Mouse (Mus musculus) forebrain, embryonic 11.5 days (tissue): ENCODE data around the gene Eif3i. TPM values are rescaled to one million over a fixed set of nuclear protein-coding genes. Genes with fewer than 3 reads are reported as not detected.

Experiments
- ATAC-seq: fragments of 200-750 bp; cut with Nextera tagmentation; replicated peaks from 2 replicates; pipeline ENCODE4 v1.8.0; 2017; ENCODE audit warnings: moderate TSS enrichment; ENCODE audit not compliant: low FRiP score
- DNase-seq: peaks from one replicate; pipeline ENCODE4 v3.0.0-alpha.2; 2017; ENCODE audit warnings: low spot score
- H3K27ac ChIP-seq: fragments of 300-500 bp; sonication (generic); 2 replicates; pipeline ENCODE4 v1.5.1; 2014; ENCODE audit warnings: low read depth, low read length
- H3K27me3 ChIP-seq: fragments of 300-500 bp; sonication (generic); 2 replicates; pipeline ENCODE4 v1.6.1; 2014; ENCODE audit warnings: mild to moderate bottlenecking, low read length, mixed read lengths; ENCODE audit not compliant: control insufficient read depth, insufficient read depth
- H3K36me3 ChIP-seq: fragments of 300-500 bp; sonication (generic); 2 replicates; pipeline ENCODE4 v1.6.1; 2014; ENCODE audit warnings: mild to moderate bottlenecking, low read length, moderate library complexity, mixed read lengths; ENCODE audit not compliant: control insufficient read depth, insufficient read depth
- H3K4me1 ChIP-seq: fragments of 300-500 bp; sonication (generic); replicated peaks from 2 replicates; pipeline ENCODE4 v1.6.1; 2014; ENCODE audit warnings: low read length, mixed read lengths; ENCODE audit not compliant: control insufficient read depth, insufficient read depth
- H3K4me2 ChIP-seq: fragments of 300-500 bp; sonication (generic); 2 replicates; pipeline ENCODE4 v1.6.1; 2014; ENCODE audit warnings: low read depth, mild to moderate bottlenecking, low read length, moderate library complexity, mixed read lengths; ENCODE audit not compliant: severe bottlenecking
- H3K4me3 ChIP-seq: fragments of 300-500 bp; sonication (generic); 2 replicates; pipeline ENCODE4 v1.5.1; 2014; ENCODE audit warnings: low read depth, low read length
- H3K9ac ChIP-seq: fragments of 300-500 bp; sonication (generic); 2 replicates; pipeline ENCODE4 v1.6.1; 2014; ENCODE audit warnings: low read length
- H3K9me3 ChIP-seq: fragments of 300-500 bp; sonication (generic); 2 replicates; pipeline ENCODE4 v1.6.1; 2016; ENCODE audit warnings: low read length, mixed read lengths; ENCODE audit not compliant: control insufficient read depth
- WGBS: fragments of 180-500 bp; shearing (Covaris S2); extraction: QIAGEN DNeasy Blood & Tissue Kit; methylation state at CpG from one replicate; pipeline ENCODE4 v1.1.7; 2014; 5-methylcytosine and 5-hydroxymethylcytosine counted together
- polyA plus RNA-seq: library from polyadenylated mRNA; unstranded; fragments of >200 nt; fragmentation: Nextera tagmentation; extraction: Ambion mirVana; gene quantifications from 2 replicates; pipeline ENCODE4 v1.2.1, GENCODE M21; 2014

Eif3i gene
- polyA plus RNA-seq, 1 experiment from 2014 or later: 251 TPM

DNA sequence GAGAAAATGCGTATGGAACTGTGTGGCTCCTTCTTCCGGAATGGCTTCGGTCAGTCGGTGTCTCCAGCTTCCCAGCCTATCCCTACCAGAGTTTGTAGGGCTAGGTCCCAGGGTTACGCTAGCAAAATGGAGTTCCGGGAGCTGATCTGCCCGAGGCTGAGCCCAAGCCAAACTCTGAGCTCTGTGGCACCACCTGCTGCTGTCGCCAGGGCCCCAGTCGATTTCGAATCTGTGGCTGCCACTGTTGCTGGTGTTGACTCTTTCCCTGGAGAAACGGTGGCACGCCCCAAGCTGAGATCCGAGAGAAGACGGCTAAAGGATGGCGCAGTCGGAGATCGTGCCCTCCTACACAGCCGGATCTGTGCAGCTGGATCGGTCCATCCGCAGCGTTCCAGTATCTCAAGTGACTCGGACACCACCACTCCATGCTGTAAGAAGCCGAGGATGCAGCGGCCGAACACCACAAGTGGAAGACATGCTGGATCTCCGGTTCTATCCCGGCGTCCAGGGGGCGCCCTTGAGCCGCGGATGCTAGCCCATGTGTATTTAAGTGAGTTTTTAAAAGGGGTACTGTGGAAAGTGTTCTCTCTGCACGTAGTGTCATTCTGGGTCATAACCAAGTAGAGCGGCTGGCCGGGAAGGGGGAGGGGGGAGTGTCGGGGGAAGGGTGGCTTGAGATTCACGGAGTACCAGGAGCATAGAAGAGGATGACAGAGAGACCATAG is 15.4 kb downstream of the Eif3i start:
- Histone ChIP-seq H3K36me3 (no peaks in the 10 kb centered on the region), H3K4me2 (peak overlapping the region; percentile 69), H3K27me3 (no peaks in the 10 kb centered on the region), H3K27ac (no peak overlapping the region), H3K9me3 (no peaks in the 10 kb centered on the region), H3K9ac (peak overlapping the region; percentile 61), H3K4me1 (no peaks in the 10 kb centered on the region; the same call in 1 of the 2 replicates), H3K4me3 (peak overlapping the region; percentile 41)
- 3% methylated on average over 36 of the region's 36 CpGs for WGBS
- DNase-seq (peak; percentile 93), ATAC-seq (peak; percentile 60)

DNA sequence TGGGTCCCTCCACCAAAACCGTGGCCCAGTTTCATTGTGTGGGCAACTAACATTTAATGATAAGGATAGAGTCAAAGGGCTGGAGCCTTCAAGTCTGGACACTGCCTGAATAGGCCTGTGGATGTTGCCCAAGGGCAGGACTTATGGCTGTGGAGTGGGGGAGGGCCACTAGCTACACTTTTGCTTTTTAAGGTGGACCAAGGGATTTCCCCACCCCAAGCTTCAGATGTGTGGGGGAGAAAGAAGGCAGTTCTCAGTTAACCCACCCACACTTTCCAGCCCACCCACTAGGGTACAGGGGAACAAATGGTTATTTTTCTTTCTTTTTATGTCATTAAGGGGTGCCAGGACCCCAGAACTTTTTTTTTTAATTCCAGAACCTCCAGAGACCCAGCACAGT is 16.1 kb downstream of the Eif3i start:
- Histone ChIP-seq H3K27me3 (no peaks in the 10 kb centered on the region), H3K27ac (no peak overlapping the region), H3K4me2 (peak overlapping the region; percentile 69; the same call in 1 of the 2 replicates), H3K9me3 (no peaks in the 10 kb centered on the region), H3K4me1 (no peaks in the 10 kb centered on the region; the same call in 1 of the 2 replicates), H3K4me3 (peak overlapping the region; percentile 41; the same call in 1 of the 2 replicates), H3K9ac (peak overlapping the region; percentile 61; the same call in 1 of the 2 replicates), H3K36me3 (no peaks in the 10 kb centered on the region)
- WGBS: 70% methylated on average over 1 of the region's 1 CpGs
- ATAC-seq (no peak), DNase-seq (no peak)

DNA sequence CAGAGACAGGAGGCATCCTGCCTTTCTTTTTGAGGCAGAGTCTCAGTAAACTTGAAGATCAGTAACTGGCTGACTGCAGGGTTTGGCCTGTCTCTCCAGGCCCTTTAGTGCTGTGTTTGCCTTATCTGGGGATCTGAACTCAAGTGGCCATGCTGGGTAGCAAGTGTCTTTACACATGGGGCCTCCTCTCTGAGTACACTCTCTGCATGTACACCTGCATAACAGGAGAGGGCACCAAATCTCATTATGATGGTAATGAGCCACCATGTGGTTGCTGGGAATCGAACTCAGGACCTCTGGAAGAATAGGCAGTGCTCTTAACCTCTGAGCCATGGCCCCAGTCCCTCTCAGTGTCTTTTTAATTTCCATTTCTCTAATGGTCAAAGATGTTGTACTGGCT is 18.2 kb downstream of the Eif3i start:
- Histone ChIP-seq H3K4me1 (no peaks in the 10 kb centered on the region; the same call in 1 of the 2 replicates), H3K4me2 (no peak overlapping the region), H3K4me3 (no peak overlapping the region), H3K36me3 (no peaks in the 10 kb centered on the region), H3K27ac (no peak overlapping the region), H3K9ac (no peak overlapping the region), H3K9me3 (no peaks in the 10 kb centered on the region), H3K27me3 (no peaks in the 10 kb centered on the region)
- no peak for DNase-seq
- WGBS: 88% methylated on average over 1 of the region's 1 CpGs
- no peak for ATAC-seq

DNA sequence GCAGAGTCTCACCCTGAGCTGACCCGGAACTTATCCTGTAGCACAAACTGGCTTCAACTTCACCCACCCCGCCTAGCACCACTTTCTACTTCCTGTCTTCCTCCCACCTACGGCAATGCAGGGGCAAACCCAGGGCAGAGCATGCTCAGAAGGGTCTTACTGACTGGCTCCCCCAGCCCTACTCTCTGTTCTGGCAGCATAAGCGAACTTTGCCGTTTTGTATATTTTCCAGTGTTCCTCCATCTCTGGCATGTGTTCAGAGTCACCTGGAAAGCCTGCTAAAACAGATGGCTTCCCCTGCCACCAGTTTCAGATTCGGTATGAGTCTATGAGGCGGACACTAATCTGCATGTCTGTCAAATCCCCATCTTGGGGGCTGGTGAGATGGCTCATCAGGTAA is 20.1 kb downstream of the Eif3i start:
- Histone ChIP-seq H3K9ac (no peak overlapping the region), H3K4me1 (no peaks in the 10 kb centered on the region; the same call in 1 of the 2 replicates), H3K9me3 (no peaks in the 10 kb centered on the region), H3K27me3 (no peaks in the 10 kb centered on the region), H3K4me3 (no peak overlapping the region), H3K36me3 (no peaks in the 10 kb centered on the region), H3K4me2 (no peak overlapping the region), H3K27ac (no peak overlapping the region)
- ATAC-seq (no peak), DNase-seq (no peak)
- 75% methylated on average over 7 of the region's 7 CpGs for whole genome bisulfite sequencing

DNA sequence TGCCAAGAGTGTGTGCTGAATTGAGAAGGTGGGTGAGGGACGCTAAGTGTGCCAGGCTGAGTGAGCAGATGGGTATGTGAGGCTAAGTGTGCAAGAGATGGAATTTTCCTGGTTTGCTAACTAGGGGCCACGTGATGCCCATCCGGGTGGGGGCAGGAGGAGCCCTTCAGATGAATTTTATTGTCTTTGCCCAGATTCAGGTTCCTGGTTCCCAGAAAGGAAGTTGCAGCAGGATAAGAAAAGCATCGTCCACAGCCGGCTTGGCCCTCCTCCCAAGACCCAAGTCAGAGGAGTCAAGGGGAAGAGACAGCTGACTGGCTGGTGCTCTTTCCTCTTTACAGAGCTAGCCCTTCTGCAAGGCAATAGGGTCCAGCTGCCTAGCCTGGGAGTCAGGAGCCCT is 22.0 kb downstream of the Eif3i start, which contains the start of gene Fam167b:
Gene Fam167b (minus strand): TSS at position 84 of the 400 bp plus-strand sequence.
- no peaks in the 10 kb centered on the region for H3K4me1 ChIP-seq
- WGBS: 86% methylated on average over 5 of the region's 5 CpGs
- H3K9me3 ChIP-seq: no peaks in the 10 kb centered on the region
- no peak within 1 kb of the TSS; the same call in 1 of the 2 replicates for H3K4me2 ChIP-seq
- DNase-seq: no peak
- H3K27me3 ChIP-seq: no peaks in the 10 kb centered on the region
- H3K4me3 ChIP-seq: no peak within 1 kb of the TSS
- no peak for ATAC-seq
- no peak within 1 kb of the TSS for H3K27ac ChIP-seq
- H3K9ac ChIP-seq: no peak within 1 kb of the TSS
- H3K36me3 ChIP-seq: no peaks in the 10 kb centered on the region

DNA sequence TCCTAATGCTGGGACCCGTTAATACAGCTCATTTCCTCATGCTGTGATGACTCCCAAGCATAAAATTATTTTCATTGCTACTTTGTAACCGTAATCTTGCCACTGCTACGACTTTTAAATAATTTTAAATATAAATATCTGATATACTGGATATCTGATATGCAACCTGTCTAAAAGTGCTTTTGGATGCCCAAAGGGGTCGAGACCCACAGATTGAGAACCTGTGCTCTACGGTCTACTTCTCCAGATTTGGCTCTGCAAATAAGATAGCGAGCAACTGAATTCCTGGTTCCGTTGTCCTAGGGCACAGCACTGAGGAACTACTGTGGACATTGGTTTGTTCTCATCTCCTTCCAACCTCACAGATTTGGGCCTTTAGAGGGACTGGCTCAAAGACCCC is 22.8 kb downstream of the Eif3i start:
- no peaks in the 10 kb centered on the region for H3K27me3 ChIP-seq
- H3K4me3 ChIP-seq: no peak overlapping the region
- DNase-seq (no peak), ATAC-seq (no peak)
- 84% methylated on average over 7 of the region's 7 CpGs for WGBS
- H3K9ac ChIP-seq: no peak overlapping the region
- no peaks in the 10 kb centered on the region for H3K9me3 ChIP-seq
- no peaks in the 10 kb centered on the region for H3K4me1 ChIP-seq
- H3K4me2 ChIP-seq: no peak overlapping the region
- no peak overlapping the region for H3K27ac ChIP-seq
- H3K36me3 ChIP-seq: no peaks in the 10 kb centered on the region

DNA sequence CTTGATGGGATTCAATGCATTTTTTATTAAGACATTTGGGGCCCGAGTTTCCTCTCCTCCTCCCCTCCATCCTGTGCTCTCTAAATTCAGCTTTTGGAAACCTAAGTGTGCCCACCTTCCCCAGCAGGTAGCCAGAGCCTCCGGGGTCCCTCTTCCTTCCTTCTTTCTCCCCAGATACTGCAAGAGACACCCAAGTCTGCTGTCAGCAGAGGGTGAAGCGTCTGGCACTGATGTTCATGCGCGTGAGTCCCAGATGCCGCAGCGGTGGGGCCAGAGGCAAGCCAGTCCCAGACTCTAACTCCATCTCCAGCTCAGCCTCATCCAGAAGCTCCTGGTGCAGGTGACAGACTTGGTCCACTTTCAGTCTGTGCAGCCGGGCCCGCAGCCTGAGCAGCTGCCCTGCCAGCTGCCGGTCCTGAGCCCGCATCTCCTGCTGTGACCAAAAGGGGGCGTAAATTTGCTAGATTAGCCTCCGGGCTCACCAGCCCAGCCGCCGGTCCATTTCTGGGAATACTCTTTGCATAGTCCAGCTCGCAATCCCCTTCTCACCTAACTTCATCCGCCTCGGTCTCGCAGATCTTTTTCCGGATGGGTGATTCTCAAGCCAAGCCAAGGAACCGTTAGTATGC is 23.5 kb downstream of the Eif3i start:
- ATAC-seq (0 out of 2 replicates have a peak, but pooled peaks have one; percentile 33), DNase-seq (peak; percentile 81)
- H3K9ac ChIP-seq: peak overlapping the region; percentile 5; the same call in 1 of the 2 replicates

DNA sequence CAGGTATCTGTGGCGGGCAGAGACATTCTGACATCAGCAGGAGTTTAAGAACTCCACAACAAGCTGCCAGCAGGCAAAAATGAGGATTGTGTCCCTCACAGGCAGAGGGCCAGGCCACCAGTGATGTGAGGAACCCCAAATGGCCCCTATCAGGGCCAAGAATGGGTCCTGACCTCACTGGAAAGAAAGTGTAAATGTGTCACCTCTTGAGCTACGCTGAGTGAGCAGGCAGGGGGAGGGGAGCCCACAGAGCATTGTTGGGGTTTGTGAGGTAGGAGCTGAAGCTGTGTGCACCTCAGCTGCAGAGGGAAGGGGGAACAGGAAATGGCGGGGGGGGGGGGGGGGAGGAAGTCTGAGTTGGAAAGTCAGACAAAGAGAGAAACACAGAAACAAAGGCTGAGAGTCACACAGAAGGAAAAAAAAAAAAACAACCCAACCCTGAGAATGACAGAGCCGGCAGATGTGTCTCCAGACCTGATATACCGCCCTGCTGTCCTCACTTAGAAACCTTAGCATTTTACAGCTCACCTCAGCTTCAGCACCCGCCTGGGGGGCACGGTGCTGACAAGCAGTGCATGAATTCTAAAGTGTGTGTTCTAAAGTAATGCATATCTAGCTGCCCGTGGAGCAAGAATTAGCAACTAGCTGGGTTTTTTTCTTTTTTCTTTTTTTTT is 25.1 kb downstream of the Eif3i start:
- no peaks in the 10 kb centered on the region for H3K4me1 ChIP-seq
- WGBS: 69% methylated on average over 7 of the region's 8 CpGs
- ATAC-seq: no peak
- no peaks in the 10 kb centered on the region for H3K27me3 ChIP-seq
- H3K4me2 ChIP-seq: no peak overlapping the region
- H3K27ac ChIP-seq: no peak overlapping the region
- H3K4me3 ChIP-seq: no peak overlapping the region
- H3K36me3 ChIP-seq: no peaks in the 10 kb centered on the region
- H3K9ac ChIP-seq: no peak overlapping the region
- no peak for DNase-seq
- no peaks in the 10 kb centered on the region for H3K9me3 ChIP-seq

More for the DNA sequence above, 23.5 kb downstream of the Eif3i start:
- Histone ChIP-seq H3K27ac (no peak overlapping the region), H3K4me1 (no peaks in the 10 kb centered on the region), H3K4me3 (no peak overlapping the region), H3K4me2 (peak overlapping the region; percentile 8; the same call in 1 of the 2 replicates), H3K9me3 (no peaks in the 10 kb centered on the region), H3K27me3 (no peaks in the 10 kb centered on the region), H3K36me3 (no peaks in the 10 kb centered on the region)
- WGBS: 33% methylated on average over 21 of the region's 21 CpGs
